Mouse (Mus musculus) left cerebral cortex, adult 2 months (tissue): ENCODE results near the gene Defb36. TPM values are rescaled to one million over a fixed set of nuclear protein-coding genes. Genes with fewer than 3 reads are reported as not detected.

Experiments
- DNase-seq, 2 experiments: peaks; one replicate each; pipeline ENCODE4 v3.0.0; 2021 to 2022; ENCODE audit warnings: low spot score in 2 of 2, mixed read lengths in 1 of 2; ENCODE audit errors: extremely low spot score in 1 of 2
- H3K27ac ChIP-seq: fragments of 200-600 bp; 2 replicates; pipeline ENCODE4 v1.8.1; 2022
- H3K4me3 ChIP-seq: fragments of 200-600 bp; 2 replicates; pipeline ENCODE4 v1.8.1; 2022
- CTCF ChIP-seq: fragments of 200-600 bp; IDR thresholded peaks from 2 replicates; pipeline ENCODE4 v1.8.1; 2022; ENCODE audit warnings: antibody characterized with exemption, mild to moderate bottlenecking, moderate library complexity
- intact Hi-C: fragments of 180-260 bp; cut with DNase I; formaldehyde crosslinking; loops from one replicate; pipeline ENCODE4 v1.15.1; 2025
- long read RNA-seq, 2 experiments: library from polyadenylated mRNA; stranded (forward); transcript quantifications; one replicate each; pipeline ENCODE4 v2.0.0; 2021; ENCODE audit warnings: borderline mapping rate in 2 of 2
- total RNA-seq, 2 experiments: library from RNA; stranded (reverse); gene quantifications; 2 replicates each; pipeline ENCODE4 v1.2.3; 2021

The Defb36 gene
- not detected for total RNA-seq
- long read RNA-seq, experiment 1, result 0 reads
- long read RNA-seq, experiment 2, result 0 reads

GRCm38 (mm10) chr2:152604057-152604456 is at the start of gene Defb36:
TSS of gene Defb36 (plus strand) at chr2:152604327.
- peak; percentile 16 to 33 for DNase-seq
- no peak within 1 kb of the TSS for H3K4me3 ChIP-seq
- intact Hi-C loops, result loop anchor here (2.0 kb wide), 1 partner anchor 49 kb away; no protein-coding TSS in a partner anchor
- peak; percentile 58 for TF ChIP-seq CTCF
- no peak within 1 kb of the TSS for H3K27ac ChIP-seq

- Histone ChIP-seq H3K27ac (no peak overlapping the region), H3K4me3 (no peak overlapping the region)
- DNase-seq, result no peak
- no peak for TF ChIP-seq CTCF
- intact Hi-C loops, result no loop called here
These were observed 47.5 kb upstream of the Defb36 start for GRCm38 (mm10) chr2:152556655-152557054.

GRCm38 (mm10) chr2:152569038-152569437 is 35.1 kb upstream of the Defb36 start, which contains the start of gene Gm17416:
TSS of gene Gm17416 (plus strand) at chr2:152569338.
- Histone ChIP-seq H3K4me3 (no peak within 1 kb of the TSS), H3K27ac (no peak within 1 kb of the TSS)
- intact Hi-C loops, result no loop called here
- no peak for DNase-seq
- no peak for TF ChIP-seq CTCF

GRCm38 (mm10) chr2:152569881-152570280 is 34.2 kb upstream of the Defb36 start:
- TF ChIP-seq CTCF, result no peak
- Histone ChIP-seq H3K27ac (no peak overlapping the region), H3K4me3 (no peak overlapping the region)
- intact Hi-C loops, result no loop called here
- DNase-seq, result no peak

- Histone ChIP-seq H3K4me3 (no peak overlapping the region), H3K27ac (no peak overlapping the region)
- TF ChIP-seq CTCF, result no peak
- no peak for DNase-seq
- intact Hi-C loops, result no loop called here
These were observed 33.8 kb upstream of the Defb36 start for GRCm38 (mm10) chr2:152570313-152570712.

- H3K4me3 ChIP-seq, result no peak within 1 kb of the TSS
- H3K27ac ChIP-seq, result no peak within 1 kb of the TSS
- peak; percentile 18 for TF ChIP-seq CTCF
- DNase-seq, result no peak
- intact Hi-C loops, result no loop called here
These were observed 31.9 kb upstream of the Defb36 start, which contains the start of gene Defb21 for GRCm38 (mm10) chr2:152572114-152572794. TSS of gene Defb21 (plus strand) at chr2:152572744.

GRCm38 (mm10) chr2:152573484-152573883 is 30.6 kb upstream of the Defb36 start:
- DNase-seq, result no peak
- no peak for TF ChIP-seq CTCF
- intact Hi-C loops, result no loop called here
- no peak overlapping the region for H3K4me3 ChIP-seq
- H3K27ac ChIP-seq, result no peak overlapping the region

GRCm38 (mm10) chr2:152580107-152580506 is 24.0 kb upstream of the Defb36 start, which contains the start of gene Defb19:
TSS of gene Defb19 (minus strand) at chr2:152580312.
- intact Hi-C loops, result no loop called here
- H3K27ac ChIP-seq, result no peak within 1 kb of the TSS
- no peak for DNase-seq
- no peak within 1 kb of the TSS for H3K4me3 ChIP-seq
- TF ChIP-seq CTCF, result no peak

- no peak overlapping the region for H3K4me3 ChIP-seq
- intact Hi-C loops, result no loop called here
- no peak for TF ChIP-seq CTCF
- no peak for DNase-seq
- no peak overlapping the region for H3K27ac ChIP-seq
These were observed 23.5 kb upstream of the Defb36 start for GRCm38 (mm10) chr2:152580612-152581011.

- Histone ChIP-seq H3K4me3 (no peak overlapping the region), H3K27ac (no peak overlapping the region)
- intact Hi-C loops, result no loop called here
- TF ChIP-seq CTCF, result peak; percentile 46
- no peak for DNase-seq
These were observed 17.1 kb upstream of the Defb36 start for GRCm38 (mm10) chr2:152586926-152587560.

- Histone ChIP-seq H3K4me3 (no peak overlapping the region), H3K27ac (no peak overlapping the region)
- intact Hi-C loops, result no loop called here
- no peak for DNase-seq
- no peak for TF ChIP-seq CTCF
These were observed 15.7 kb upstream of the Defb36 start for GRCm38 (mm10) chr2:152588450-152588849.

- no peak for DNase-seq
- H3K27ac ChIP-seq, result no peak overlapping the region
- H3K4me3 ChIP-seq, result no peak overlapping the region
- intact Hi-C loops, result no loop called here
- no peak for TF ChIP-seq CTCF
These were observed 15.1 kb upstream of the Defb36 start for GRCm38 (mm10) chr2:152589021-152589420.
